Mouse (Mus musculus): ENCODE results near the gene Tdpoz5. TPM values are rescaled to one million over a fixed set of nuclear protein-coding genes. Genes with fewer than 3 reads are reported as not detected.
"Not testable (repeated sequence)": the region's sequence is repeated elsewhere in the genome, so short reads cannot be mapped to it uniquely, and the experiment has no call there.

The Tdpoz5 gene
- not detected in 2 replicates for polyA plus RNA-seq (2016; fragmentation: Nextera tagmentation; extraction: Ambion mirVana)

- WGBS, result 84% methylated on average over 2 of the region's 4 CpGs
- H3K4me1 ChIP-seq; H3K9ac ChIP-seq; H3K4me2 ChIP-seq; ATAC-seq (ENCODE audit: low FRiP score); H3K27me3 ChIP-seq; H3K9me3 ChIP-seq; H3K36me3 ChIP-seq (replicated peaks); H3K27ac ChIP-seq; H3K4me3 ChIP-seq (replicated peaks): not testable (repeated sequence)
Observed at GRCm38 (mm10) chr3:93961214-93961613, at the start of gene Tdpoz5. Tdpoz5 (minus strand) TSS chr3:93961314.

DNA sequence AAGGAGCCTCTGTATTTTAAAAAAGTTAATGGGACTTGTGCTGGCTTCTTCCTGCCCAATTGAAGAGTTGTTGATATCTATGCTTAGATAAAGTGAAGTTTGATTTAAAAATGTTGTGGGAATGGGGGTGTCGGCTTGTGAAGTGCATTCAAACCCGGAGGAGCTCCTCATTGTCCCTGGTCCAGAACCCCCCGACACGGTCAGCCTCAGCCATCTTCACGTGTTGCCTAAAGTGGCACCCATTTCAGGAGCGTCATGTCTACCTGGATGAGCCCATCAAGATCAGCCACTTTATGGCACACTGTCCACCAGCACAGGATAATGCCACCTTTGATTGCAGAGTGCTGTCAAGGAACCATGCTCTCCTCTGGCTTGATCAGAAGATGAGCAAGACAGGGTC, 7.8 kb upstream of the Tdpoz5 start:
- not testable (repeated sequence) for H3K9me3 ChIP-seq; H3K4me3 ChIP-seq (replicated peaks); H3K4me2 ChIP-seq; H3K4me1 ChIP-seq; H3K27ac ChIP-seq; H3K9ac ChIP-seq; ATAC-seq (ENCODE audit: low FRiP score); H3K27me3 ChIP-seq; H3K36me3 ChIP-seq (replicated peaks)
- 97% methylated on average over 5 of the region's 6 CpGs for WGBS

DNA sequence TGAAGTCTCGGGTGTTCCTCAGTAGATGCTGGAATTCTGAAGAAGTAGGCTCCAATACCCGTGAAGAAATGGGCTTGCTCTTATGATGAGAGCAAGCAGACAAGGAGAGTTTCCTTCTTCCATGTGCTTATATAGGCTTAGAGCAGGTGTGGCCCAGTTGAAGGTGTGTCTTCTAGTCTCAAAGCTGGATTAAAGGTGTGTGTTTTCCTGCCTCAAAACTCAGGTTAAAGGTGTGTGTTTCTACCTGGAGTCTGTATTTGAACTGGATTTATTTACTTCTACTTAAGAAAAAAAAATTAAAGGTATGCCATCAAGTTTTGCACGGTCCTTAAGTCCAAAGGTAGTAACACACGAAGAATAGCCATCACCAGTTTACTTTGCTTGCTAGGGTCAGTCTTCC, 17.7 kb downstream of the Tdpoz5 start, which contains the start of gene Gm9117:
Gm9117 (minus strand) TSS at position 101 of the 400 bp plus-strand sequence.
- 91% methylated on average over 4 of the region's 4 CpGs for WGBS
- not testable (repeated sequence) for H3K9me3 ChIP-seq; H3K27me3 ChIP-seq; H3K27ac ChIP-seq; H3K4me3 ChIP-seq (replicated peaks); H3K36me3 ChIP-seq (replicated peaks); ATAC-seq (ENCODE audit: low FRiP score); H3K4me2 ChIP-seq; H3K4me1 ChIP-seq; H3K9ac ChIP-seq

GRCm38 (mm10) chr3:93938386-93938785, 22.7 kb downstream of the Tdpoz5 start:
- not testable (repeated sequence) for H3K27ac ChIP-seq; H3K4me3 ChIP-seq (replicated peaks); H3K9ac ChIP-seq; H3K27me3 ChIP-seq; H3K36me3 ChIP-seq (replicated peaks); H3K9me3 ChIP-seq; H3K4me2 ChIP-seq; H3K4me1 ChIP-seq; ATAC-seq (ENCODE audit: low FRiP score)
- WGBS, result 50% methylated on average over 1 of the region's 3 CpGs

Other genes with a start within 250 kb of the Tdpoz5 start
- gene Gm5773, start 188.3 kb downstream of the Tdpoz5 start, polyA plus RNA-seq (2016; fragmentation: Nextera tagmentation; extraction: Ambion mirVana), result not detected in 2 replicates
- not detected in 2 replicates for gene Tdpoz4, start 164.9 kb downstream of the Tdpoz5 start, polyA plus RNA-seq (2016; fragmentation: Nextera tagmentation; extraction: Ambion mirVana)
- gene Tdpoz3, start 135.3 kb downstream of the Tdpoz5 start, polyA plus RNA-seq (2016; fragmentation: Nextera tagmentation; extraction: Ambion mirVana), result not detected in 2 replicates
- gene Gm9117, start 17.8 kb downstream of the Tdpoz5 start, polyA plus RNA-seq (2016; fragmentation: Nextera tagmentation; extraction: Ambion mirVana), result not detected in 2 replicates
- gene Gm9125, start 93.6 kb upstream of the Tdpoz5 start, polyA plus RNA-seq (2016; fragmentation: Nextera tagmentation; extraction: Ambion mirVana), result not detected in 2 replicates
- gene Gm10697, start 111.3 kb upstream of the Tdpoz5 start, polyA plus RNA-seq (2016; fragmentation: Nextera tagmentation; extraction: Ambion mirVana), result not detected in 2 replicates
- not detected in 2 replicates for gene Gm10696, start 216.9 kb upstream of the Tdpoz5 start, polyA plus RNA-seq (2016; fragmentation: Nextera tagmentation; extraction: Ambion mirVana)
- gene Gm5286, start 235.4 kb upstream of the Tdpoz5 start, polyA plus RNA-seq (2016; fragmentation: Nextera tagmentation; extraction: Ambion mirVana), result not detected in 2 replicates

Data from forebrain, embryonic 12.5 days (tissue).